Mouse (Mus musculus) granulocyte monocyte progenitor cell, adult 5-6 weeks (primary cell): ENCODE measurements around the gene Ubl7. TPM values are rescaled to one million over a fixed set of nuclear protein-coding genes. Genes with fewer than 3 reads are reported as not detected.

Experiments
- ATAC-seq: replicated peaks from 2 replicates; pipeline ENCODE4 v1.8.0; 2016; ENCODE audit warnings: mild to moderate bottlenecking, moderate TSS enrichment, inconsistent platforms; ENCODE audit not compliant: poor library complexity, severe bottlenecking
- total RNA-seq, 2 experiments: library from RNA; stranded (forward) in 1 of 2; stranded (reverse) in 1 of 2; fragments of 200-712, 200-1000 nt in 1 of 2; fragments of >200 nt in 1 of 2; fragmentation: Nextera tagmentation in 1 of 2; gene quantifications; 2 replicates each; pipeline ENCODE4 v1.2.3; 2014 to 2017

The Ubl7 gene
- total RNA-seq, 2 experiments from 2014 or later: 19.3 to 113 TPM

GRCm38 (mm10) chr9:57907206-57907605 is 3.6 kb upstream of the Ubl7 start:
- peak; percentile 47 for ATAC-seq

GRCm38 (mm10) chr9:57912571-57912970 is 1.8 kb downstream of the Ubl7 start:
- ATAC-seq: no peak

- ATAC-seq: no peak
Observed at GRCm38 (mm10) chr9:57921491-57922060, 10.8 kb downstream of the Ubl7 start.

GRCm38 (mm10) chr9:57922381-57922780 is 11.6 kb downstream of the Ubl7 start:
- ATAC-seq: no peak

DNA sequence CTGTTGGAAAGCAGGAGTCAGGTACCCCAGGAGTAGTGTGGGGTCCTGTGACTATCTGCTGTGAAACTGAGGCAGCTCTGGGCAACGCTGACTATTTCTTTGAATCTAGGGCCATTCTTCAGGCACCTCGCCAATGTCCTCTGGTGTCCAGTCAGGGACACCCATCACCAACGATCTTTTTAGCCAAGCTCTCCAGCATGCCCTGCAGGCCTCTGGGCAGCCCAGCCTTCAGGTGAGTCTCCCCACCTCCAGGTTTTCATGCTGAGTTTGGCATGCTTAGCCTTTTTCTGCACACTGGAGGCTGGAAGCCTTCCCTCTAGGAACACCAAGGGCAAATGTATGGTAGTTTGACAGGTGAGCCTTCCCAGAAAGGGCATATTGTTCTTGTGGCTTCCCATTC is 12.3 kb downstream of the Ubl7 start:
- ATAC-seq: no peak

DNA sequence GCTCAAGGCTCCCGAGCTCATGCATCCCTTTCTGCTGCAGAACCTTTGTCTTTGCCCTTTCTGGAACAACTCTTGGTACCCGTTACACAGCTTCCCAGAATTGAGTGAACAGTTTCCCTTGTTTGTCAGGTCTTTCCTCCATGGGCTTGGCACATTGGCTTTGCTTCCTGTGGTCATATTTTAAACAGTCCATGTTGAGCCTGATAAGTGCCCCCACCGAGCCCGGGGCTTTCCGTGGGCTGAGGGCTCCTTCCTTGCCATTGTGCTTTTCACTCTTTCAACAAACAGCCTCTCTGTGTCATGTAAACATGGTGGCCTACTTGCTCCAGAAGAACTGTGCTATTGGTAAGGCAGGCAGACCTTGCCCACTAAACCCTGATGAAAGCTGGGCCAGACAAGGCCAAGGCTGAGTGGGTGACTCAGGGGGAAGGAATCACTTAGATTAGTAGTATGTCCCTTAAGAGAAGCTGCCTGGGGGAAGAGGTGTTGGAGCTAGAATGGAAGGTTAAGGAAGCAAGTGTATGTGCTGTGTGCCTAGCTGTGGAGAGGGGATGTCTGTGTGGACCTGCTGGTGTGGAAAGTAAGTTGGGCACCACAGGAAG is 20.5 kb downstream of the Ubl7 start:
- ATAC-seq: no peak

DNA sequence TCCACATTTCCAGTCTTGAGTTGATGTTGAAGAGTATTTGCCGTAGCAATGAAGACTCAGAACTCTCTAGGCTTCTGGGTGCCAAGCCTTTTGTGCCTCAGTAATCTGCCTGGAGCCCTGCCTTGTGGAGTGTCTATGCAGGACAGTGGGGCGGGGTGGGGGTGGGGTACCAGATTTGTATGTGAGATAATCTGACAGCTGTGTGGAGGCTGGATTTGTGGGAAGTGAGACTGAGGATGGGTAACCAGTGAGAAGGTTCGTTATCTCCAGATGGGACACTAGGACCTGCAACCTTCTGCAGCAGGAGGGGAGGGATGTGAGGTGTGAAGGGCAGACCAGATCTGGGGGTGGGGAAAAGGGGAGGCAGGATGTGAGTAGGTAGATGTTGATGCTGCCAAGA is 21.5 kb downstream of the Ubl7 start:
- no peak for ATAC-seq

DNA sequence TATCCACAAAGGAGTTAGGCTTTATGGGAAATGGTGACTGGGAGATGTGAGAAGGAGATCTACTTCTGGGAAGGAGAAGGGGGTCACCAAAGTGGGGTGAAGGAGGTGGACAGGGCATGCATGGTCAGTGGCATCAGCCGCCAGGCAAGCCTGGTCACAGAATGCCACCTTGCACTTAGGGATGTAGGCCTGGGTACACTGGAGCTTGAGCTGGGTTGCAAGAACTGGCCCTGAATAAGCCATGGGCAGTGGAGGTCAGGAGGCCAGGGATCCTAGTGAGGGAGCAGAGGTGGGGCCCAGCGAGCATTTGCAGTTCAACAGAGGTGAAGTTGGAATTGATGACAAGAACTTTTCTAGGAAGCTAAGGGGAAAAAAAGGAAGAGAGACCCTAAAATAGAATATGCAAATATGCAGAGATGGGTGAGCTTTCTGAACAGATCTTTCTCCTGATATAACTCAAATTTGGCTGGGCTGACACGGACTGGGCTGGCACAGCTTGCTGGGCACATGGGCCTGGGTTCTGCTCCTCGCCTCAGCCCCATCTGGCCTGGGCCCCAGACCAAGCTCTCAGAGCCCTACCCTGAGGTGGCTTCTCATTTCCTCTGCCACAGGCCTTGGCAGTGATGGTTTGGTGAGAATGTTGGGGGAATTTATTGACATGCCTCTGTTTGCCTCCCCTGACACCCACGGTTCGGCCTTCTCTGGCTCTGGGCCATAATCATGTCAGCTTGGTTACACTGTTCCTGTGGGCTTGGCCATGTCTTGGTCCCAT is 22.2 kb downstream of the Ubl7 start:
- ATAC-seq: no peak

- ATAC-seq: peak; percentile 59
Observed at GRCm38 (mm10) chr9:57935683-57936437, 25.1 kb downstream of the Ubl7 start.

GRCm38 (mm10) chr9:57937171-57937570 is 26.4 kb downstream of the Ubl7 start:
- no peak for ATAC-seq

- ATAC-seq: no peak
Observed at GRCm38 (mm10) chr9:57937651-57938050, 26.9 kb downstream of the Ubl7 start.

GRCm38 (mm10) chr9:57938225-57939055 is 27.7 kb downstream of the Ubl7 start:
- no peak for ATAC-seq

GRCm38 (mm10) chr9:57939431-57940348 is 28.9 kb downstream of the Ubl7 start, which contains the start of gene Sema7a:
Gene Sema7a, plus strand, starts transcription at chr9:57940112.
- ATAC-seq: peak; percentile 74

- ATAC-seq: no peak
Observed at GRCm38 (mm10) chr9:57940349-57940794, 29.6 kb downstream of the Ubl7 start.

GRCm38 (mm10) chr9:57940861-57941638 is 30.3 kb downstream of the Ubl7 start:
- ATAC-seq: no peak; the same call in 1 of the 2 replicates

DNA sequence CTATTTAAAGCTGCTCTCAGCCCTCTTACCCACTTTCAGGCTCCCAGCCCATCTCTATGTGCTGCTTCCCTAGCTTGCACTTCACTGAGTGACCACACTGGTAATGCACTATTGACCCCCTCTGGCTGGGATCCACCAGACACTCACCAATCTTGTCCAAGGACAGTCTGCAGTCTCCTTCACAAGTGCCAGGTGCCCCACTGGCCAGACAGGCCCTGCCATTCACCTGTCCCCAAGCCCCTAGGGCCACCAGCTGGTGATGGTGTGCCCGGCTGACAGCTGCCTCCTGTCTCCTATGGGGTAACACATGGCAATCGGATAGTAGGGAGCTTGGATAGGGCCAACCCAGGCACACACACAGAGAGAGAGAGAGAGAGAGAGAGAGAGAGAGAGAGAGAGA is 31.3 kb downstream of the Ubl7 start:
- ATAC-seq: no peak

GRCm38 (mm10) chr9:57943067-57943466 is 32.3 kb downstream of the Ubl7 start:
- ATAC-seq: no peak

GRCm38 (mm10) chr9:57944572-57944971 is 33.8 kb downstream of the Ubl7 start:
- ATAC-seq: peak; percentile 36; the same call in 1 of the 2 replicates
